Mouse (Mus musculus) erythroblast, embryonic 14.5 days (primary cell): Measurements from ENCODE around the gene Abhd5.

ENCODE experiments used
- GATA1 ChIP-seq: IDR thresholded peaks from 2 replicates; pipeline ENCODE4 v1.6.1; 2012; ENCODE audit warnings: low read length, inconsistent platforms, mixed read lengths
- TAL1 ChIP-seq: IDR thresholded peaks from 3 replicates; pipeline ENCODE4 v1.6.1; 2012; ENCODE audit warnings: low read length, inconsistent platforms, mixed read lengths

DNA sequence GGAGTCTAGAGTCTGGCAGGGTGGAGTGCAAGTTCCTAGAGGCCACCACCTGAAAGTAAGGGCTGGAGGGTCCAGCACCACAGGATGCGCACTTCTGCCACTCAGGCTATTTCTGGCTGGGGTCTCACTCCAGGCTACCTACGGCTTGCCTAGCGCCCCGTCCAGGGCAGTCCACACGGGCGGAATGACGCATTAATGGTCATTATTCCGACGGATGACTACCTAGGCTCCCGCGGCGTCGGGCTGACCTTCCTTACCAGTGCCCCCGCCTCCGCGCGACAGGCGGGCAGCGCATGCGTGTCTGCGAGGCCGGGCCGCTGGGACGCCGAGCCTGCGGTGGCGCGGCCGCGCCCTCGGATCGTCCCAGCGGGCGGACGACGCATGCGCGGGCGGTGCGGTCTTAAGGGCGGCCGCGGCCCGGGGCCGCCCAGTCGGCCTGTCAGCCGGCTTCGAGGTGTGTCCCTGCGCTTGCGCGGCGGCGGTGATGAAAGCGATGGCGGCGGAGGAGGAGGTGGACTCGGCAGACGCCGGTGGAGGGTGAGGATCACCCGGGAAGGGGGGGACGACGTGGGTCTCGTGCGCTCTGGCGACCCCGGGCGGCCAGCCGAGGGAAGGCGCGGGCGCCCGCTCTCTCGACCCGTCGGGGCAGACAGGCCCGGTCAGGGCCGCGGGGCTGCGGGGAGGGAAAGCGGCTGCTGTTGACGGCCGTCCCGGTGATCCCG lies at the start of gene Abhd5:
- no peak for TF ChIP-seq GATA1
- TF ChIP-seq TAL1, result no peak
